Mouse (Mus musculus): ENCODE measurements around the gene Ap2b1. TPM values are rescaled to one million over a fixed set of nuclear protein-coding genes. Genes with fewer than 3 reads are reported as not detected.

Gene Ap2b1
- polyA plus RNA-seq, 1 experiment from 2014 or later: 59.8 TPM

DNA sequence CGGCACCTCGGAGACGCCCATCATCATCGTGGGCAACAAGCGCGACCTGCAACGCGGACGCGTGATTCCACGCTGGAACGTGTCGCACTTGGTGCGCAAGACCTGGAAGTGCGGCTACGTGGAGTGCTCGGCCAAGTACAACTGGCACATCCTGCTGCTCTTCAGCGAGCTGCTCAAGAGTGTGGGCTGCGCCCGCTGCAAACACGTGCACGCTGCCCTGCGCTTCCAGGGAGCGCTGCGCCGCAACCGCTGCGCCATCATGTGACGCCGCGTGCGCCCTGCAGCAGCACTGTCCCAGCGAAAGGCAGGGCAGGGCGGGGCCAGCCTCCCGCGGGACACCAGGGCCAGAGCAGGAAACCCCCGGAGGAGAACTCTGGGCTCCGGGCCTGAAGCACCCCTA lies 119.7 kb downstream of the Ap2b1 start:
- Histone ChIP-seq H3K4me2 (ENCODE audit: low read depth, low read length) (no peak overlapping the region), H3K36me3 (ENCODE audit: control insufficient read depth, insufficient read depth, low read length) (no peaks in the 10 kb centered on the region), H3K9me3 (ENCODE audit: control insufficient read depth, low read length) (no peaks in the 10 kb centered on the region), H3K27ac (ENCODE audit: low read length) (no peak overlapping the region), H3K4me1 (replicated peaks; ENCODE audit: control insufficient read depth, insufficient read depth, low read length) (peaks cover 3% of the 10 kb centered on the region; the same call in 1 of the 2 replicates), H3K9ac (ENCODE audit: low read length) (no peak overlapping the region), H3K4me3 (ENCODE audit: low read length) (no peak overlapping the region), H3K27me3 (ENCODE audit: control insufficient read depth, insufficient read depth, low read depth, low read length) (peaks cover 15% of the 10 kb centered on the region)
- peak; percentile 58; the same call in 1 of the 2 replicates for ATAC-seq (ENCODE audit: low read depth)
- WGBS: 8% methylated on average over 38 of the region's 38 CpGs

DNA sequence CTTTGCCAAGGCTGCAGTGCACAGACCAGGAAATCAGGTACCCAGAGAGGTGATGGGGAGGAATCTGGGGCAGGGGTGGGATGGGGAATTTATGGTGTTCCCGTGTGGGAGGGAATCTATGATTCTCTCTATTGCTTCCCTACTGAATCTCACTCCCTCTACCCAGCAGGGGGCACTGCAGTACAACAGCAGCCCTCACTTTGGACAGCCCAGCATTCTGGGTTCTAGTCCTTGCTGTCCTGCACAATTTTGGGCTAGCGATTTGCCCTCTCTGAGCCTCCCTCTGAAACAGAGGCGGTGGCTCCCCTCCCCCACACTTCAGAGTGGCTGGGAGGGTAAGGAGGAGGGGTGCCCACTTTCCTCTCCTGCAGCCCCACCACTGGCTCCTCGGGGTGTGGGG lies 121.5 kb downstream of the Ap2b1 start:
- no peak overlapping the region for H3K27ac ChIP-seq (ENCODE audit: low read length)
- H3K4me2 ChIP-seq (ENCODE audit: low read depth, low read length): no peak overlapping the region
- no peaks in the 10 kb centered on the region for H3K36me3 ChIP-seq (ENCODE audit: control insufficient read depth, insufficient read depth, low read length)
- no peak overlapping the region for H3K9ac ChIP-seq (ENCODE audit: low read length)
- H3K9me3 ChIP-seq (ENCODE audit: control insufficient read depth, low read length): no peaks in the 10 kb centered on the region
- H3K4me1 ChIP-seq (replicated peaks; ENCODE audit: control insufficient read depth, insufficient read depth, low read length): peaks cover 3% of the 10 kb centered on the region; the same call in 1 of the 2 replicates
- 41% methylated on average over 4 of the region's 4 CpGs for WGBS
- H3K4me3 ChIP-seq (ENCODE audit: low read length): no peak overlapping the region
- no peak for ATAC-seq (ENCODE audit: low read depth)
- H3K27me3 ChIP-seq (ENCODE audit: control insufficient read depth, insufficient read depth, low read depth, low read length): peaks cover 15% of the 10 kb centered on the region

DNA sequence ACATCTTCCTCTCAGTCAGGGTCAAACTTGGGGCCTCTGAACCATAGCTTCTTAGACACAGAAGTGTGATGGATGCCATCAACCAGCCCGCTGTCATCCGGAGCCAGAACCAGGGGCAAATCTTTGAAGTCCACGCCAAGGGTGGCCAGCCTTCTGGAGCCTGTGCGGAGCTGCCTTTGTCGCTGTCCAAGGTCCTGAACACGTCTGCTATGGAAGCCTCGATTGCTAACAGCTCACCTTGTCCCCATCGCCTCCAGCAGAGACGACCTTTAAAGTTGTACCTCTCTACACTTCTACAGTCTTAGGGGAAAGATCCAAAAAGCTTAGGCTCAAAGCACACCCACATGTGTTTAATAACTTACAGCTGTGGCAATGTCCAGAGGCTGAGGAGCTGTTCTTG lies 122.5 kb downstream of the Ap2b1 start:
- H3K27me3 ChIP-seq (ENCODE audit: control insufficient read depth, insufficient read depth, low read depth, low read length): peaks cover 15% of the 10 kb centered on the region
- H3K9ac ChIP-seq (ENCODE audit: low read length): no peak overlapping the region
- no peak overlapping the region for H3K4me3 ChIP-seq (ENCODE audit: low read length)
- no peak overlapping the region for H3K4me2 ChIP-seq (ENCODE audit: low read depth, low read length)
- H3K9me3 ChIP-seq (ENCODE audit: control insufficient read depth, low read length): no peaks in the 10 kb centered on the region
- ATAC-seq (ENCODE audit: low read depth): no peak
- H3K27ac ChIP-seq (ENCODE audit: low read length): no peak overlapping the region
- WGBS: 2% methylated on average over 9 of the region's 9 CpGs
- H3K4me1 ChIP-seq (replicated peaks; ENCODE audit: control insufficient read depth, insufficient read depth, low read length): peaks cover 3% of the 10 kb centered on the region; the same call in 1 of the 2 replicates
- no peaks in the 10 kb centered on the region for H3K36me3 ChIP-seq (ENCODE audit: control insufficient read depth, insufficient read depth, low read length)

DNA sequence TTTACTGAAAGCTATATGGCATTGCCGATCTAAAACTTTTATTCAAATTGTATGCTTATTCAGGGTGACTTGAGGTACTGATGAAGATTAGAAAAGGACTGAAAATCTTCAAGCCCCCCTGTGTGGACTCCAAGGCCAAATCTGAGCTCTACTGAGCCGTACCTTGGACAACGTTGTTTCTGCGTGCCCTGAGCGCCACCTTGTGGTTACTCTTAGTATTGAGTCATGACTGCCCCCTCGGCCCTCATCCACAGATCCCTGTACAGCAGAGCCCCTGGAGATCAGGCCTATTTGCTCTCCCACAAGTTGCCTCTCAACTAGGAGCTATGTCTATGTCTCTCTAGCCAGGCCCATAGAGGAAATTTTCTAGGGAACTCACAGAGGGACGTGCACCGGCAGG lies 125.9 kb downstream of the Ap2b1 start:
- H3K9ac ChIP-seq (ENCODE audit: low read length): no peak overlapping the region
- no peaks in the 10 kb centered on the region for H3K36me3 ChIP-seq (ENCODE audit: control insufficient read depth, insufficient read depth, low read length)
- no peaks in the 10 kb centered on the region for H3K4me1 ChIP-seq (replicated peaks; ENCODE audit: control insufficient read depth, insufficient read depth, low read length)
- no peaks in the 10 kb centered on the region for H3K9me3 ChIP-seq (ENCODE audit: control insufficient read depth, low read length)
- WGBS: 5% methylated on average over 8 of the region's 8 CpGs
- no peak overlapping the region for H3K4me3 ChIP-seq (ENCODE audit: low read length)
- H3K27me3 ChIP-seq (ENCODE audit: control insufficient read depth, insufficient read depth, low read depth, low read length): peaks cover 22% of the 10 kb centered on the region
- no peak overlapping the region for H3K27ac ChIP-seq (ENCODE audit: low read length)
- ATAC-seq (ENCODE audit: low read depth): peak; percentile 68; the same call in 1 of the 2 replicates
- H3K4me2 ChIP-seq (ENCODE audit: low read depth, low read length): no peak overlapping the region

DNA sequence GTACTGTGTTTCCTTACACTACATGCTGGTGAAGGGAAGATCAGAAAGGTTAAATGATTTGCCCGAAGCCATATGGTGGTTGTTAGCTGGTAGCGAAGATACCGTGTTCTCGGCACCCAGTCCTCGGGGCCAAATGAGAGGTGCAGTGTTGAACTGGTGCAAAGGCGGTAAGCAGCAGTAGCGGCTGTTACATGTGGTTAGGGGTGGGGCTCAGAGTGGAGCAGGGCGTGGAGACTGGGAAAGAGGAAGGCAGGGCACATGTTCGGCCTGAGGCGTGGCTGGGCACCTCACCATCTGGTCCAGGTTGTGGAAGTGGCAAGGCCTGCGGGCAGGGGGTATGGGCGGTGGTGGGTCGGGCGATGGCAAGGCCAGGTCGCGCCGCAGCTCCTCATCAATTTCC lies 128.1 kb downstream of the Ap2b1 start:
- Histone ChIP-seq H3K9ac (ENCODE audit: low read length) (no peak overlapping the region), H3K9me3 (ENCODE audit: control insufficient read depth, low read length) (no peaks in the 10 kb centered on the region), H3K4me2 (ENCODE audit: low read depth, low read length) (no peak overlapping the region), H3K27me3 (ENCODE audit: control insufficient read depth, insufficient read depth, low read depth, low read length) (peaks cover 21% of the 10 kb centered on the region), H3K36me3 (ENCODE audit: control insufficient read depth, insufficient read depth, low read length) (no peaks in the 10 kb centered on the region), H3K27ac (ENCODE audit: low read length) (no peak overlapping the region), H3K4me3 (ENCODE audit: low read length) (no peak overlapping the region), H3K4me1 (replicated peaks; ENCODE audit: control insufficient read depth, insufficient read depth, low read length) (no peaks in the 10 kb centered on the region)
- 22% methylated on average over 17 of the region's 17 CpGs for WGBS
- no peak for ATAC-seq (ENCODE audit: low read depth)

GRCm38 (mm10) chr11:83429355-83429754 lies 130.5 kb downstream of the Ap2b1 start, which contains the start of gene Gas2l2:
Gas2l2 (minus strand) TSS chr11:83429455.
- no peak within 1 kb of the TSS for H3K4me3 ChIP-seq (ENCODE audit: low read length)
- no peaks in the 10 kb centered on the region for H3K4me1 ChIP-seq (replicated peaks; ENCODE audit: control insufficient read depth, insufficient read depth, low read length)
- no peak within 1 kb of the TSS for H3K27ac ChIP-seq (ENCODE audit: low read length)
- no peaks in the 10 kb centered on the region for H3K36me3 ChIP-seq (ENCODE audit: control insufficient read depth, insufficient read depth, low read length)
- WGBS: 50% methylated on average over 5 of the region's 5 CpGs
- no peak within 1 kb of the TSS for H3K9ac ChIP-seq (ENCODE audit: low read length)
- no peak within 1 kb of the TSS for H3K4me2 ChIP-seq (ENCODE audit: low read depth, low read length)
- no peaks in the 10 kb centered on the region for H3K9me3 ChIP-seq (ENCODE audit: control insufficient read depth, low read length)
- H3K27me3 ChIP-seq (ENCODE audit: control insufficient read depth, insufficient read depth, low read depth, low read length): peaks cover 21% of the 10 kb centered on the region
- ATAC-seq (ENCODE audit: low read depth): no peak

- no peak overlapping the region for H3K27ac ChIP-seq (ENCODE audit: low read length)
- 68% methylated on average over 2 of the region's 2 CpGs for WGBS
- H3K36me3 ChIP-seq (ENCODE audit: control insufficient read depth, insufficient read depth, low read length): no peaks in the 10 kb centered on the region
- no peaks in the 10 kb centered on the region for H3K9me3 ChIP-seq (ENCODE audit: control insufficient read depth, low read length)
- peaks cover 15% of the 10 kb centered on the region for H3K27me3 ChIP-seq (ENCODE audit: control insufficient read depth, insufficient read depth, low read depth, low read length)
- H3K4me3 ChIP-seq (ENCODE audit: low read length): no peak overlapping the region
- ATAC-seq (ENCODE audit: low read depth): no peak
- H3K4me1 ChIP-seq (replicated peaks; ENCODE audit: control insufficient read depth, insufficient read depth, low read length): no peaks in the 10 kb centered on the region
- H3K4me2 ChIP-seq (ENCODE audit: low read depth, low read length): no peak overlapping the region
- H3K9ac ChIP-seq (ENCODE audit: low read length): no peak overlapping the region
These were observed 133.7 kb downstream of the Ap2b1 start for GRCm38 (mm10) chr11:83432533-83432932.

GRCm38 (mm10) chr11:83437377-83437776 lies 138.6 kb downstream of the Ap2b1 start, which contains the start of gene 1700020L24Rik:
1700020L24Rik (plus strand) TSS chr11:83437677.
- ATAC-seq (ENCODE audit: low read depth): no peak
- no peak within 1 kb of the TSS for H3K4me2 ChIP-seq (ENCODE audit: low read depth, low read length)
- no peak within 1 kb of the TSS for H3K4me3 ChIP-seq (ENCODE audit: low read length)
- no peak within 1 kb of the TSS for H3K9ac ChIP-seq (ENCODE audit: low read length)
- WGBS: 77% methylated on average over 1 of the region's 1 CpGs
- no peak within 1 kb of the TSS for H3K27ac ChIP-seq (ENCODE audit: low read length)
- 0 out of 2 replicates have a peak, but pooled peaks cover 2% of the 10 kb centered on the region for H3K4me1 ChIP-seq (replicated peaks; ENCODE audit: control insufficient read depth, insufficient read depth, low read length)
- H3K27me3 ChIP-seq (ENCODE audit: control insufficient read depth, insufficient read depth, low read depth, low read length): peaks cover 15% of the 10 kb centered on the region
- no peaks in the 10 kb centered on the region for H3K9me3 ChIP-seq (ENCODE audit: control insufficient read depth, low read length)
- no peaks in the 10 kb centered on the region for H3K36me3 ChIP-seq (ENCODE audit: control insufficient read depth, insufficient read depth, low read length)

DNA sequence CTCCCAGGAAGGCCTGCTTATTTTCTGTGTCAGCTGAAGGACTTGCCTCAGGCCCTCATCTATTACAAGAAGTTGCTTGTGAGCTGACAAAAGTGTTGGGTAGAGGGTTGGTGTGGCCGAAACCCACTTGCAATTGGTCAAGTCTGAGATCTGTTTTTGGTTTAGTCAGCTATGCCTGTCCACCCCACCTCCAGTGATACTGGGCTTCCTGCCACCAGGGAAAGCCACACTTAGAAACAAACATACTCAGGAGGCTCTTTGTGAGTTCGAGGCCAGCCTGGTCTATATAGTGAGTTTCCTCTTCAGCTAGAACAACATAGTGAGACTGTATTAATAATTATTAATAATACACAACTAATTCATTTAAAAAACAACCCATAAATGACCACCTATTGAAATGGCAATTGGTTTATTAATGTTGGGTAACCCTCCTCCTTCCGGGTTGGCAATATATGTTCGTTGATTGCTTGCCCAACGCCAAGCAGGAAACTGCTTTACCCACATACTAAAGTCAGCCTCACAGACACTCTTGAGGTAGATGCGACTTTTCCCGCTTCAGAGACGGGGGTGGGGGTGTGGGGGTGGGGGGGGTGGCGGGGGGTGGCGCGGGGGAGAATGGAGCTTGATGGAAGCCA lies 140.7 kb downstream of the Ap2b1 start:
- no peaks in the 10 kb centered on the region for H3K9me3 ChIP-seq (ENCODE audit: control insufficient read depth, low read length)
- H3K4me3 ChIP-seq (ENCODE audit: low read length): peak overlapping the region; percentile 68
- no peak overlapping the region for H3K27ac ChIP-seq (ENCODE audit: low read length)
- H3K9ac ChIP-seq (ENCODE audit: low read length): no peak overlapping the region; the same call in 1 of the 2 replicates
- peaks cover 35% of the 10 kb centered on the region for H3K27me3 ChIP-seq (ENCODE audit: control insufficient read depth, insufficient read depth, low read depth, low read length)
- no peaks in the 10 kb centered on the region for H3K36me3 ChIP-seq (ENCODE audit: control insufficient read depth, insufficient read depth, low read length)
- ATAC-seq (ENCODE audit: low read depth): no peak
- peak overlapping the region; percentile 95 for H3K4me2 ChIP-seq (ENCODE audit: low read depth, low read length)
- peaks cover 7% of the 10 kb centered on the region; the same call in 1 of the 2 replicates for H3K4me1 ChIP-seq (replicated peaks; ENCODE audit: control insufficient read depth, insufficient read depth, low read length)
- WGBS: 33% methylated on average over 11 of the region's 11 CpGs

Data from lung, embryonic 16.5 days (tissue).